Mouse (Mus musculus) lung, embryonic 14.5 days (tissue): ENCODE data around the gene Nudt19. TPM values are rescaled to one million over a fixed set of nuclear protein-coding genes. Genes with fewer than 3 reads are reported as not detected.

Experiments used
- ATAC-seq: fragments of 200-750 bp; cut with Nextera tagmentation; 2 replicates; pipeline ENCODE4 v1.8.0; 2017; ENCODE audit warnings: mild to moderate bottlenecking, moderate TSS enrichment, moderate library complexity; ENCODE audit not compliant: insufficient read depth
- DNase-seq: peaks from one replicate; pipeline ENCODE4 v3.0.0-alpha.2; 2015
- H3K27ac ChIP-seq: fragments of 300-500 bp; sonication (generic); 2 replicates; pipeline ENCODE4 v1.5.1; 2014; ENCODE audit warnings: low read depth, mild to moderate bottlenecking, moderate library complexity
- H3K27me3 ChIP-seq: fragments of 300-500 bp; sonication (generic); 2 replicates; pipeline ENCODE4 v1.6.1; 2014; ENCODE audit warnings: low read length, control low read depth; ENCODE audit not compliant: insufficient read depth
- H3K36me3 ChIP-seq: fragments of 300-500 bp; sonication (generic); 2 replicates; pipeline ENCODE4 v1.6.1; 2014; ENCODE audit warnings: control low read depth; ENCODE audit not compliant: insufficient read depth
- H3K4me1 ChIP-seq: fragments of 300-500 bp; sonication (generic); 2 replicates; pipeline ENCODE4 v1.6.1; 2014; ENCODE audit warnings: antibody characterized with exemption, control low read depth; ENCODE audit not compliant: insufficient read depth
- H3K4me2 ChIP-seq: fragments of 300-500 bp; sonication (generic); 2 replicates; pipeline ENCODE4 v1.6.1; 2014; ENCODE audit warnings: mild to moderate bottlenecking
- H3K4me3 ChIP-seq: fragments of 300-500 bp; sonication (generic); 2 replicates; pipeline ENCODE4 v1.5.1; 2014; ENCODE audit warnings: low read depth, low read length
- H3K9ac ChIP-seq: fragments of 300-500 bp; sonication (generic); 2 replicates; pipeline ENCODE4 v1.6.1; 2014
- H3K9me3 ChIP-seq: fragments of 300-500 bp; sonication (generic); 2 replicates; pipeline ENCODE4 v1.6.1; 2016; ENCODE audit warnings: low read depth, low read length, control low read depth
- CTCF ChIP-seq: IDR thresholded peaks from 2 replicates; pipeline ENCODE4 v1.5.1; 2016; ENCODE audit warnings: antibody characterized with exemption, low read depth
- WGBS: fragments of 180-500 bp; shearing (Covaris S2); extraction: QIAGEN DNeasy Blood & Tissue Kit; methylation state at CpG from one replicate; pipeline ENCODE4 v1.1.7; 2014; 5-methylcytosine and 5-hydroxymethylcytosine counted together
- polyA plus RNA-seq: library from polyadenylated mRNA; unstranded; fragments of >200 nt; fragmentation: Nextera tagmentation; extraction: Ambion mirVana; gene quantifications from 2 replicates; pipeline ENCODE4 v1.2.1, GENCODE M21; 2014

Nudt19 gene
- polyA plus RNA-seq, 1 experiment from 2014 or later = 54.9 TPM

- 82% methylated on average over 2 of the region's 2 CpGs for WGBS
- no peak for ATAC-seq
These were observed 8.2 kb upstream of the Nudt19 start for GRCm38 (mm10) chr7:35564067-35564865.

GRCm38 (mm10) chr7:35563071-35563470 lies 7.0 kb upstream of the Nudt19 start:
- no peaks in the 10 kb centered on the region for H3K36me3 ChIP-seq
- DNase-seq (no peak), ATAC-seq (no peak)
- no peak overlapping the region for H3K27ac ChIP-seq
- H3K4me1 ChIP-seq = no peaks in the 10 kb centered on the region
- no peaks in the 10 kb centered on the region for H3K9me3 ChIP-seq
- H3K9ac ChIP-seq = no peak overlapping the region
- H3K4me2 ChIP-seq = no peak overlapping the region
- WGBS = 62% methylated on average over 11 of the region's 11 CpGs
- H3K4me3 ChIP-seq = no peak overlapping the region
- no peaks in the 10 kb centered on the region for H3K27me3 ChIP-seq
- TF ChIP-seq CTCF = no peak

More at GRCm38 (mm10) chr7:35564067-35564865, 8.2 kb upstream of the Nudt19 start:
- no peaks in the 10 kb centered on the region for H3K27me3 ChIP-seq
- no peak for TF ChIP-seq CTCF
- DNase-seq = no peak
- no peaks in the 10 kb centered on the region for H3K4me1 ChIP-seq
- no peaks in the 10 kb centered on the region for H3K36me3 ChIP-seq
- no peaks in the 10 kb centered on the region for H3K9me3 ChIP-seq
- H3K4me2 ChIP-seq = no peak overlapping the region
- H3K9ac ChIP-seq = no peak overlapping the region
- no peak overlapping the region for H3K4me3 ChIP-seq
- H3K27ac ChIP-seq = no peak overlapping the region

GRCm38 (mm10) chr7:35559838-35560237 lies 3.7 kb upstream of the Nudt19 start:
- DNase-seq = no peak
- Histone ChIP-seq H3K27me3 (no peaks in the 10 kb centered on the region), H3K4me1 (no peaks in the 10 kb centered on the region), H3K4me2 (no peak overlapping the region), H3K27ac (no peak overlapping the region), H3K4me3 (no peak overlapping the region), H3K9ac (no peak overlapping the region), H3K36me3 (no peaks in the 10 kb centered on the region), H3K9me3 (no peaks in the 10 kb centered on the region)
- no peak for TF ChIP-seq CTCF
- no peak for ATAC-seq
- WGBS = 89% methylated on average over 3 of the region's 3 CpGs

- H3K4me3 ChIP-seq = no peak overlapping the region
- no peak overlapping the region for H3K9ac ChIP-seq
- H3K27me3 ChIP-seq = no peaks in the 10 kb centered on the region
- H3K4me2 ChIP-seq = no peak overlapping the region
- TF ChIP-seq CTCF = no peak
- no peaks in the 10 kb centered on the region for H3K9me3 ChIP-seq
- H3K36me3 ChIP-seq = no peaks in the 10 kb centered on the region
- ATAC-seq (no peak), DNase-seq (no peak)
- H3K4me1 ChIP-seq = no peaks in the 10 kb centered on the region
- 53% methylated on average over 2 of the region's 2 CpGs for WGBS
- no peak overlapping the region for H3K27ac ChIP-seq
These were observed 2.6 kb upstream of the Nudt19 start for GRCm38 (mm10) chr7:35558681-35559080.

- Histone ChIP-seq H3K4me2 (no peak overlapping the region), H3K4me1 (no peaks in the 10 kb centered on the region), H3K27me3 (no peaks in the 10 kb centered on the region), H3K9me3 (no peaks in the 10 kb centered on the region), H3K36me3 (no peaks in the 10 kb centered on the region), H3K4me3 (no peak overlapping the region), H3K27ac (no peak overlapping the region), H3K9ac (no peak overlapping the region)
- no peak for TF ChIP-seq CTCF
- WGBS = 62% methylated on average over 3 of the region's 3 CpGs
- DNase-seq = no peak
- no peak for ATAC-seq
These were observed 1.5 kb upstream of the Nudt19 start for GRCm38 (mm10) chr7:35557577-35557976.

GRCm38 (mm10) chr7:35556905-35557304 lies 801 bp upstream of the Nudt19 start:
- Histone ChIP-seq H3K4me1 (no peaks in the 10 kb centered on the region), H3K27me3 (no peaks in the 10 kb centered on the region), H3K9ac (no peak overlapping the region), H3K27ac (no peak overlapping the region), H3K9me3 (no peaks in the 10 kb centered on the region), H3K4me2 (peak overlapping the region; percentile 93; the same call in 1 of the 2 replicates), H3K36me3 (no peaks in the 10 kb centered on the region), H3K4me3 (no peak overlapping the region)
- no peak for TF ChIP-seq CTCF
- no peak for ATAC-seq
- DNase-seq = no peak
- WGBS = 84% methylated on average over 5 of the region's 5 CpGs

- Histone ChIP-seq H3K27ac (peak overlapping the region; percentile 98), H3K9ac (peak overlapping the region; percentile 97), H3K27me3 (no peaks in the 10 kb centered on the region), H3K4me3 (peak overlapping the region; percentile 76), H3K9me3 (no peaks in the 10 kb centered on the region), H3K36me3 (peaks cover 8% of the 10 kb centered on the region), H3K4me2 (peak overlapping the region; percentile 93), H3K4me1 (no peaks in the 10 kb centered on the region)
- DNase-seq = peak; percentile 96
- peak; percentile 94 for ATAC-seq
- TF ChIP-seq CTCF = no peak
- WGBS = under 1% methylated on average over 93 of the region's 93 CpGs
These were observed 590 bp downstream of the Nudt19 start for GRCm38 (mm10) chr7:35555224-35556204.
